Mouse (Mus musculus) kidney, adult 2 months (tissue): ENCODE results near the gene Bfsp2. TPM values are rescaled to one million over a fixed set of nuclear protein-coding genes. Genes with fewer than 3 reads are reported as not detected.

ENCODE experiments used
- DNase-seq: peaks from one replicate; pipeline ENCODE4 v3.0.0; 2021
- H3K27ac ChIP-seq: fragments of 200-500 bp; 2 replicates; pipeline ENCODE4 v1.5.1; 2012; ENCODE audit warnings: low read depth, low read length, control low read depth, inconsistent platforms; ENCODE audit not compliant: insufficient read depth
- H3K27me3 ChIP-seq: fragments of 200-500 bp; replicated peaks from 2 replicates; pipeline ENCODE4 v1.6.1; 2012; ENCODE audit warnings: mild to moderate bottlenecking, moderate library complexity, low read length, inconsistent platforms; ENCODE audit not compliant: control insufficient read depth, insufficient read depth
- H3K36me3 ChIP-seq: fragments of 200-500 bp; 2 replicates; pipeline ENCODE4 v1.6.1; 2012; ENCODE audit warnings: mild to moderate bottlenecking, moderate library complexity, low read length, inconsistent platforms; ENCODE audit not compliant: control insufficient read depth, insufficient read depth
- H3K4me1 ChIP-seq: fragments of 200-500 bp; 2 replicates; pipeline ENCODE4 v1.6.1; 2011; ENCODE audit warnings: low read length; ENCODE audit not compliant: control insufficient read depth, insufficient read depth
- H3K4me3 ChIP-seq: fragments of 200-500 bp; 2 replicates; pipeline ENCODE4 v1.5.1; 2011; ENCODE audit warnings: mild to moderate bottlenecking, low read depth, low read length, control low read depth; ENCODE audit not compliant: insufficient read depth
- CTCF ChIP-seq: fragments of 200-500 bp; conservative IDR thresholded peaks from 2 replicates; pipeline ENCODE4 v1.5.1; 2011; ENCODE audit warnings: low read depth, mild to moderate bottlenecking, control low read depth, low read length, moderate library complexity, mixed read lengths; ENCODE audit not compliant: insufficient read depth, insufficient read length
- POLR2A ChIP-seq: fragments of 200-500 bp; IDR thresholded peaks from one replicate; pipeline ENCODE4 v1.6.1; 2011; ENCODE audit warnings: low read depth, low read length, control low read depth
- WGBS: fragments of 180-500 bp; shearing (Covaris S2); methylation state at CpG from one replicate; pipeline ENCODE4 v1.1.7; 2018; 5-methylcytosine and 5-hydroxymethylcytosine counted together
- polyA plus RNA-seq: library from polyadenylated mRNA; depleted of rRNA; stranded (reverse); fragments of >200 nt; gene quantifications from 2 replicates; pipeline ENCODE4 v1.2.3, GENCODE M21; 2012

The Bfsp2 gene
- polyA plus RNA-seq, 1 experiment = 0.56 TPM

DNA sequence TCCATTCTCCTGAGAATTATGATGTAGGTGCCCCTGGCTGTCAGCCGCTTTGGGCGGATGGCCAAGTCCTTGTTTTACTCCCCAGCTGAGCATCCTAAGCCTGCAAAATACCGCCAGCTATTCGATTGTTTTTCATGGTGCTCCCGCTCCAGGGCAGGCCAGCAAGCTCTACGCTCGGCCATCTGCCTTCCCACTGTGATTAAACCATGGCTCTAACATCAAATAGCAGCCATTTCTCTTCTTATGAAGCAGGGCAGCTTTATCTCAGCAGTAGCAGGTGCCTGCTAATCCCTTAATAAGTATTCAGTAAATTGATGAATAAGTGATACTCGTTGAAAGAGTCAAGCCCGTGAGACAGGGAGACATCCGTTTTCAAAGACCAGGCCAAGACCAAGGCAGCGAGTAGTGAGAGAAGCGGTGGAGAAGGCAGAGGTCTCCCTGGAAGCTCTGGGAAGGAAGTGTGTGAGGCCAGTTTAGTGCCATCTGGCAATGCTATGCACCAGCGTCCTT is 14.5 kb downstream of the Bfsp2 start:
- DNase-seq = no peak
- no peak overlapping the region for H3K4me3 ChIP-seq
- no peak overlapping the region for H3K27ac ChIP-seq
- TF ChIP-seq POLR2A (no peak), CTCF (no peak)
- H3K27me3 ChIP-seq = no peaks in the 10 kb centered on the region
- WGBS = 70% methylated on average over 13 of the region's 13 CpGs
- H3K4me1 ChIP-seq = no peaks in the 10 kb centered on the region
- no peaks in the 10 kb centered on the region for H3K36me3 ChIP-seq

DNA sequence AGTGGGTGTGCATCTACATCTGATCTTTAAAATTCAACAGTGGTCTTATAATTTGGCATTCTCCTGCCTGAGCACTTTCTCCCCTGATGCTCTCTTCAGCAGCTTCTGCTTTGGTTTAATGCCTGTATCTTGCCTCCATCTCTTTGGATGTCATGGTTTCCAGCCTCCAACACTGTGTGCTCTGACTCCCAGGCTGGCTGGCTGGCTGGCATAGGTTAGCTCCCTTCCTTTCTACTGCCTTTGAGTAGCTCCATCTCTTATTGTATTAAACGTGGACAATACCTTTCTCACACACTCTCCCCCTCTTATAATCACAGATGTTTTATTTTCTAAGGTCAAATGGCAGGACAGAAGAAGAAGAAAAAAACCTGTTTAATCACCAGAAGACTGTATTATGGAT is 14.9 kb downstream of the Bfsp2 start:
- Histone ChIP-seq H3K4me1 (no peaks in the 10 kb centered on the region), H3K27ac (no peak overlapping the region), H3K4me3 (no peak overlapping the region), H3K27me3 (no peaks in the 10 kb centered on the region), H3K36me3 (no peaks in the 10 kb centered on the region)
- TF ChIP-seq CTCF (no peak), POLR2A (no peak)
- WGBS = 32% methylated on average over 1 of the region's 1 CpGs
- DNase-seq = no peak

GRCm38 (mm10) chr9:103463833-103464232 is 16.4 kb downstream of the Bfsp2 start:
- no peak for DNase-seq
- Histone ChIP-seq H3K36me3 (no peaks in the 10 kb centered on the region), H3K4me3 (no peak overlapping the region), H3K27me3 (no peaks in the 10 kb centered on the region), H3K4me1 (no peaks in the 10 kb centered on the region), H3K27ac (no peak overlapping the region)
- TF ChIP-seq POLR2A (no peak), CTCF (no peak)
- 84% methylated on average over 6 of the region's 6 CpGs for WGBS

- no peaks in the 10 kb centered on the region for H3K4me1 ChIP-seq
- H3K36me3 ChIP-seq = no peaks in the 10 kb centered on the region
- TF ChIP-seq CTCF (no peak), POLR2A (no peak)
- no peaks in the 10 kb centered on the region for H3K27me3 ChIP-seq
- no peak overlapping the region for H3K27ac ChIP-seq
- no peak overlapping the region for H3K4me3 ChIP-seq
- no peak for DNase-seq
- WGBS = 77% methylated on average over 2 of the region's 2 CpGs
Observed at GRCm38 (mm10) chr9:103459839-103460238, 20.4 kb downstream of the Bfsp2 start.

- no peak for TF ChIP-seq CTCF
- DNase-seq = no peak
- 85% methylated on average over 1 of the region's 1 CpGs for WGBS
Observed at GRCm38 (mm10) chr9:103459307-103459706, 20.9 kb downstream of the Bfsp2 start.

DNA sequence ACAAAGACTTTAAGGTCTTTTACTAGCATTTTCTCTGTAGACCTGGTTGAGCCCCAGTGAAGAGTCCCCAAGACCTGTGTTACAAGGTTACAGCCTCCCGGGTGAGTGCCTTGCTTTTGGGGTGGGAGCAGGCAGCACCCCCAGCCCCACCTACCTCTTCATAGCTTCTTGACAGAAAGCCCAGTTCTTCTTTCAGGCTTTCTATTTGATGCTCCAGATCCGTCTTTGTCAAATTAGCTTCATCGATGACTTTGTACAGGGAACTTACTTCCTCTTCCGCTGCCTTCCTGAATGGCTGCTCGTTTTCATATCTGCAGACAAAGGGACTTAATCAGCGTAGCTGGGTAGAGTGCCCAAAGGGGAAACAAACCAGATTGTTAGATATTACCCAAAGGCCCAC is 30.6 kb downstream of the Bfsp2 start:
- no peak for DNase-seq
- Histone ChIP-seq H3K4me1 (no peaks in the 10 kb centered on the region; the same call in 1 of the 2 replicates), H3K27ac (no peak overlapping the region), H3K36me3 (no peaks in the 10 kb centered on the region), H3K4me3 (no peak overlapping the region), H3K27me3 (no peaks in the 10 kb centered on the region)
- no peak for TF ChIP-seq POLR2A
- TF ChIP-seq CTCF = no peak
- 84% methylated on average over 6 of the region's 6 CpGs for whole genome bisulfite sequencing

More at GRCm38 (mm10) chr9:103459307-103459706, 20.9 kb downstream of the Bfsp2 start:
- Histone ChIP-seq H3K36me3 (no peaks in the 10 kb centered on the region), H3K27me3 (no peaks in the 10 kb centered on the region), H3K4me1 (no peaks in the 10 kb centered on the region), H3K27ac (no peak overlapping the region), H3K4me3 (no peak overlapping the region)

DNA sequence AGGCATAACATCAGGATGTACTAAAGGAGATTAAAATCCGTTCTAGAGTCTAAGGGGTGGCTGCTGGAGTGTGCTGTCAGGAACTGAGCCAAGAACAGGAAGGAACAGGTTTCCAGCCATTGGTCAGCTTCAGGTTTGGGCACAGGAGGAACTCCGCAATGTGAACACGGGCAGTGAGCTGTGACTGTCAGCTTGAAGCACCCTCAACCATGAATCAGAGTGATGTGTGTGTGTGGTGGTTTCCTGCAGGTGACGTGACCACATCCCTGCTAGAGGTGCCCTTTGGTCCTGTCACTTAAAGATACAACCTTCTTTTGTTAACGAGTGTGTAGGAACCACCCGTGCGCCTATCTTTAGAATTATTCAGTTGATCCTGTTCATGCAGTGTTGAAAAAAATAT is 31.1 kb downstream of the Bfsp2 start:
- DNase-seq = no peak
- H3K36me3 ChIP-seq = no peaks in the 10 kb centered on the region

DNA sequence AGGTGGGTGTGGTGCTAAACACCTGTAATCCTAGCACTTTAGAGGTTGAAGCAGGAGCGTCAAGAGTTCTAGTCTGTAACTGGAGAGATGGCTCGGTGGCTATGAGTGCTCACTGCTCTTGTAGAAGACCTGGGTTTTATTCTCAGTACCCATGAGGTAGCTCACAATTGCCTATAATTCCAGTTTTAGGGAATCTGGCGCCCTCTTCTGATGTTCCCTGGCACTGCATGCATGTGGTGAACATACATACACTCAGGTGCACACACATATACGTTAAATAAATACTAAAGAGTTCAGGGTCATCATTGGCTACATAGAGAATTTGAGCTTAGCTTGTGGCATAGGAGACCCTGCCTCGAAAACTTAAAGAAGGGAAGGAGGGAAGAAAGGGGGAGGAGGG is 35.6 kb downstream of the Bfsp2 start:
- Histone ChIP-seq H3K36me3 (no peaks in the 10 kb centered on the region), H3K4me3 (no peak overlapping the region), H3K27ac (no peak overlapping the region), H3K27me3 (no peaks in the 10 kb centered on the region), H3K4me1 (no peaks in the 10 kb centered on the region; the same call in 1 of the 2 replicates)
- 94% methylated on average over 5 of the region's 5 CpGs for WGBS
- no peak for TF ChIP-seq POLR2A
- TF ChIP-seq CTCF = no peak
- no peak for DNase-seq

More for the DNA sequence above, 31.1 kb downstream of the Bfsp2 start:
- Histone ChIP-seq H3K27ac (no peak overlapping the region), H3K27me3 (no peaks in the 10 kb centered on the region), H3K4me3 (no peak overlapping the region), H3K4me1 (no peaks in the 10 kb centered on the region; the same call in 1 of the 2 replicates)
- TF ChIP-seq CTCF (no peak), POLR2A (no peak)
- WGBS = 24% methylated on average over 7 of the region's 7 CpGs
